Mouse (Mus musculus) neural tube, embryonic 11.5 days (tissue): ENCODE measurements around the gene Prap1. TPM values are rescaled to one million over a fixed set of nuclear protein-coding genes. Genes with fewer than 3 reads are reported as not detected.
A peak's percentile ranks its signal among the peaks of the same experiment; 100 is the strongest.

Experiments used
- ATAC-seq: fragments of 200-750 bp; cut with Nextera tagmentation; 2 replicates; pipeline ENCODE4 v1.8.0; 2017; ENCODE audit warnings: moderate number of reproducible peaks, mild to moderate bottlenecking, moderate TSS enrichment, moderate library complexity; ENCODE audit not compliant: insufficient read depth, low FRiP score, low TSS enrichment
- DNase-seq: peaks from one replicate; pipeline ENCODE4 v3.0.0-alpha.2; 2015; ENCODE audit warnings: low spot score
- H3K27ac ChIP-seq: fragments of 300-500 bp; sonication (generic); 2 replicates; pipeline ENCODE4 v1.5.1; 2014; ENCODE audit warnings: low read depth, mild to moderate bottlenecking, low read length
- H3K27me3 ChIP-seq: fragments of 300-500 bp; sonication (generic); 2 replicates; pipeline ENCODE4 v1.6.1; 2014; ENCODE audit warnings: mild to moderate bottlenecking, low read length, mixed read lengths; ENCODE audit not compliant: control insufficient read depth, insufficient read depth
- H3K36me3 ChIP-seq: fragments of 300-500 bp; sonication (generic); 2 replicates; pipeline ENCODE4 v1.6.1; 2014; ENCODE audit warnings: mild to moderate bottlenecking, low read length, moderate library complexity, mixed read lengths; ENCODE audit not compliant: control insufficient read depth, insufficient read depth
- H3K4me1 ChIP-seq: fragments of 300-500 bp; sonication (generic); 2 replicates; pipeline ENCODE4 v1.6.1; 2014; ENCODE audit warnings: low read length, mixed read lengths; ENCODE audit not compliant: control insufficient read depth, insufficient read depth
- H3K4me2 ChIP-seq: fragments of 300-500 bp; sonication (generic); 2 replicates; pipeline ENCODE4 v1.6.1; 2014; ENCODE audit warnings: low read depth, mild to moderate bottlenecking, moderate library complexity
- H3K4me3 ChIP-seq: fragments of 300-500 bp; sonication (generic); 2 replicates; pipeline ENCODE4 v1.5.1; 2014; ENCODE audit warnings: low read depth, low read length
- H3K9ac ChIP-seq: fragments of 300-500 bp; sonication (generic); 2 replicates; pipeline ENCODE4 v1.6.1; 2014; ENCODE audit warnings: mild to moderate bottlenecking, low read length
- H3K9me3 ChIP-seq: fragments of 300-500 bp; sonication (generic); 2 replicates; pipeline ENCODE4 v1.6.1; 2016; ENCODE audit warnings: low read length; ENCODE audit not compliant: control insufficient read depth
- WGBS: fragments of 180-500 bp; shearing (Covaris S2); extraction: QIAGEN DNeasy Blood & Tissue Kit; methylation state at CpG from one replicate; pipeline ENCODE4 v1.1.7; 2014; 5-methylcytosine and 5-hydroxymethylcytosine counted together
- polyA plus RNA-seq: library from polyadenylated mRNA; unstranded; fragments of >200 nt; fragmentation: Nextera tagmentation; extraction: Ambion mirVana; gene quantifications from 2 replicates; pipeline ENCODE4 v1.2.1, GENCODE M21; 2014

Gene Prap1
- polyA plus RNA-seq, 1 experiment from 2014 or later: not detected

DNA sequence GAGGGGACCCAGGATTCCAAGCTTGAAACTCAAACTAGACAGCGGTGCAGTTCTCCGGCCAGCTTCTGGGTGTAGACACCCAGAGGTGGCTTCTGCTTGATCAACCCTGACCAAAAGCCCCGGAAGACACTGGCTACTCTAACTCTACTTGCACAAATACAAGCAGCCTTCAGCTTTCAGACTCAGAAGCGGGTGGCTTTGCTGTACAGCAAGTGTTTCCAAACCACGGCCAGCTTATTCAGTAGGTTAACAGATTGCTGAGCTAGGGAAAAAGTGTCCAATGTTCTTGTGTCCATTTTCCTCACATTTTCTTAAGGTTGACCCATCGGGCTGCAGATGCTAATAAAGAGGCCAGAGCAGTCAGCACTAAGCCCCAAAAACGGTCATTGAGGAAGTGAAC, 34.7 kb upstream of the Prap1 start:
- no peak for ATAC-seq
- WGBS: 8% methylated on average over 7 of the region's 7 CpGs
- Histone ChIP-seq H3K4me3 (peak overlapping the region; percentile 34), H3K27ac (peak overlapping the region; percentile 98), H3K4me1 (peaks cover 46% of the 10 kb centered on the region), H3K36me3 (no peaks in the 10 kb centered on the region), H3K27me3 (0 out of 2 replicates have a peak, but pooled peaks cover 5% of the 10 kb centered on the region), H3K4me2 (peak overlapping the region; percentile 67), H3K9ac (peak overlapping the region; percentile 62), H3K9me3 (no peaks in the 10 kb centered on the region)
- DNase-seq: no peak

DNA sequence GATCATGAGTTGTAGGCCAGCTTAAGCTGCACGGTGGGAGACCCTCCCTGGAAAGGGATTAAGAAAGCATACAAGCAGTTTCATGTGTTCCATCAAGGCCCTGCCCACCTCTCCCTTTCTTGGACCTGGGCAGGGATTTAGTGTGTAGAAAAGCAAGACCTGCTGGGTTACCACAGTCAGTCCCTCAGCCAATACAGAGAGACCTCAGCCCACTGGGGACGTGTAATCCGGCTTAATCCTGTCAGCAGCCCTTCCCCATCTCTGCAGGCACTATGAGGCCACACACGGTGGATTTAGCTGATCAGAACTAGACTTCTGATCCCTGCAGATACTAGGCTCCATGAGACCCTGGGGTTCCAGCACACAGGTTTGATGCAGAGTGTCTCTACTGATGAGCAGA, 33.6 kb upstream of the Prap1 start:
- ATAC-seq (no peak), DNase-seq (no peak)
- Histone ChIP-seq H3K4me1 (peaks cover 46% of the 10 kb centered on the region), H3K4me3 (no peak overlapping the region), H3K9ac (no peak overlapping the region; the same call in 1 of the 2 replicates), H3K27ac (0 out of 2 replicates have a peak overlapping the region, but pooled peaks have one; percentile 39), H3K4me2 (peak overlapping the region; percentile 24), H3K36me3 (no peaks in the 10 kb centered on the region), H3K9me3 (no peaks in the 10 kb centered on the region), H3K27me3 (0 out of 2 replicates have a peak, but pooled peaks cover 5% of the 10 kb centered on the region)
- 16% methylated on average over 4 of the region's 4 CpGs for WGBS

DNA sequence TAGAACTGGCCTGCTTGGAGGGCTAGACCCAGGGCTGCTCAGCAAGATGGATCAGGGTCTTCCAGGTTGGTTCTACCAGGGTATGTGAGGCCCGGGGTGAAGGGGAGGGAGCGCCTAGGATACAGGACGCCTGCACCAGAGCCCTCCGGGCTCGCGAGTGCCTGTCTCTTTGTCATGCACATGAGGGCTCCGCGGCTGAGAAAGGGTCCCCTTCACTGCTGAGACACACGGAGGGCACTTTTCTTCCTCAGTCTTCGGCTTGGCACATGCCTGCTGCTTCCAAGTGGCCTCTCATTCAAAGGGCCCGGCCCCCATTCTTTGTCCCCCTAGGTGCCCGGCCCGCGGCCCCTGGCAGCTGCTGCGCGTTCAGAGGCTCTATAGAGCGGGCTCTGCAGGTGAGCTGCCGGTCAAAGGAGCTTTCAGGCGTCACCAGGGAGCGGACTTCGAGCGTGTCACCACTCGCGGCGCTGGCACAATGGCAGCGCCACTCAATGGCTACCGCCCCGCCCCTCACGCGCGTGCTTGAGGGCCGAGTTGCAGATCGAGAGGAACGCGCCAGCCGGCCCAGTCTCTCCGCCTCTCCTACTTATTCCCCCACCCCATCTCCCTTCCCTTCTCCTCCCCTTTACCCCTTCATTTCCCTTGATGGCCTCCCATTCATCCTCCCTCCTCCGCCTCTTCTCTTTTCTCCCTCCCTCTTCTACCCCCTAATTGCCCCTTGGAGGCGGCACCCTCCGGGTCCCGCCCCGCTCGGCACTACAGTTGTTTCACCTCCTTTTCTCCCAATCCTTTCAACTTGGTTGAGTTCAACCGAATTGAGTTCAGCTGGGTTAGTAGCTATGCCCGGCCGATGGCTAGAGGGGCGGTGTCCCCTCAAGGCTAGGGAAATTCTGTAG, 32.0 kb upstream of the Prap1 start:
- no peaks in the 10 kb centered on the region for H3K9me3 ChIP-seq
- H3K4me1 ChIP-seq: peaks cover 46% of the 10 kb centered on the region
- peak overlapping the region; percentile 68 for H3K4me2 ChIP-seq
- H3K27ac ChIP-seq: peak overlapping the region; percentile 77
- DNase-seq (peak; percentile 92), ATAC-seq (peak; percentile 65)
- H3K9ac ChIP-seq: peak overlapping the region; percentile 52
- H3K27me3 ChIP-seq: 0 out of 2 replicates have a peak, but pooled peaks cover 5% of the 10 kb centered on the region
- no peaks in the 10 kb centered on the region for H3K36me3 ChIP-seq
- peak overlapping the region; percentile 28 for H3K4me3 ChIP-seq
- WGBS: under 1% methylated on average over 47 of the region's 47 CpGs

DNA sequence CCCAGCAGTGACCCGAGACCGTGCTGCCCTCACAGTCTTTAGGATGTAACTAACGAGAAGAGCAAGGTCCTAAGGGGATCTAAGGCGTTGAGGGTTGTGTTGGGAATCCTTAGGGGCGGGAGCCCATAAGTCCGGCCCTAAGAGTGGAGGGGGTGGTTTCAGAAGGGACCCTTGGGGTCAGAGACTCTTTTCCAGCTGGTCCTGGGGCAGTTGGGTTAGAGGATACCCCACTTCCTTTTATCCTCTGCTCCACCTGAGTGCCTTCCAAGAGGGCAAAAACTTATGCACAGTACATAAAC, 31.4 kb upstream of the Prap1 start:
- H3K27ac ChIP-seq: peak overlapping the region; percentile 77
- H3K9ac ChIP-seq: peak overlapping the region; percentile 52; the same call in 1 of the 2 replicates
- ATAC-seq: no peak; the same call in 1 of the 2 replicates

DNA sequence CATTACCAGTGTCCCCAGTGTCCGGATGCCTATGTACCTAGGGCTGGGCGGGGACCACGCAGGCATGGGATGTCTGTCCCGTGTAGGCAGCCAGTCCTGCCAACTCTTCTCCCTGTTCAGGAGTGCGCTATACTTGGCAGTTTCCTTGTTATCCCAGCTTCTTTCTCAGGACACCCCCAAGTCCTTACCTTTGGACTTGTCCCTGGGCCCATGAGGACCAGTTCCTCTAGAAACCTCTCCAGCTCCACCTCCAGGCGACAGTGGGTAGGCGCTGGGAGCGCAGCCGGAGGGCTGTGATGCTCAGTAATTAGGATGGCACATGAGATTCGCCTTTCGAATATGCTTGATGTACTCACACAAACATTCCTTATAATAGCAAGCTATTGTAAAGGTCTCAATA, 30.9 kb upstream of the Prap1 start:
- 9% methylated on average over 11 of the region's 11 CpGs for WGBS
- Histone ChIP-seq H3K4me1 (peaks cover 40% of the 10 kb centered on the region), H3K4me3 (no peak overlapping the region), H3K9ac (no peak overlapping the region), H3K27ac (peak overlapping the region; percentile 77), H3K9me3 (no peaks in the 10 kb centered on the region), H3K4me2 (peak overlapping the region; percentile 19; the same call in 1 of the 2 replicates), H3K27me3 (0 out of 2 replicates have a peak, but pooled peaks cover 5% of the 10 kb centered on the region), H3K36me3 (no peaks in the 10 kb centered on the region)
- ATAC-seq: no peak
- peak; percentile 77 for DNase-seq

More for the DNA sequence above, 31.4 kb upstream of the Prap1 start:
- under 1% methylated on average over 6 of the region's 6 CpGs for WGBS
- Histone ChIP-seq H3K36me3 (no peaks in the 10 kb centered on the region), H3K4me3 (no peak overlapping the region; the same call in 1 of the 2 replicates), H3K4me2 (peak overlapping the region; percentile 68), H3K4me1 (peaks cover 45% of the 10 kb centered on the region), H3K9me3 (no peaks in the 10 kb centered on the region), H3K27me3 (0 out of 2 replicates have a peak, but pooled peaks cover 5% of the 10 kb centered on the region)
- no peak for DNase-seq

DNA sequence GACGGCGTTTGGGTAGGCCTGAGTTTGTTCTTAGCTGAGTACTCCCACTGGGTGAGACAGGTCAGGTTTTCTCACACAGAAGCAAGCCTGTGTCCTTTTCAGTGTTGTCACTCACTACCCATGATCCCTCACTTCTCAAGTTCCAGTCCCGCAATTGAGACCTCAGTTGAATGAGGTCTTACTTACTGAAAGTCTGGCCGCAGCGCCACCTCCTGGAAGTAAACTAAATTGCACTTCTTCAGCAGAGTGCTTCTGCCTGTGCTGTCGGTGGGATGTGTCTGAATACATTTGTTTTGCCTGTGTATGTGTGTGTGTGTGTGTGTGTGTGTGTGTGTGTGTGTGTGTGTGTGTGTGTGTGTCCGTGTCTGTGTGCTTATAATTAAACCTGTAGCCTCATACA, 30.1 kb upstream of the Prap1 start:
- 17% methylated on average over 7 of the region's 7 CpGs for WGBS
- Histone ChIP-seq H3K4me3 (no peak overlapping the region), H3K27me3 (0 out of 2 replicates have a peak, but pooled peaks cover 5% of the 10 kb centered on the region), H3K27ac (no peak overlapping the region), H3K9me3 (no peaks in the 10 kb centered on the region), H3K9ac (no peak overlapping the region), H3K4me2 (no peak overlapping the region), H3K36me3 (no peaks in the 10 kb centered on the region), H3K4me1 (peaks cover 37% of the 10 kb centered on the region)
- ATAC-seq (no peak), DNase-seq (peak; percentile 82)

DNA sequence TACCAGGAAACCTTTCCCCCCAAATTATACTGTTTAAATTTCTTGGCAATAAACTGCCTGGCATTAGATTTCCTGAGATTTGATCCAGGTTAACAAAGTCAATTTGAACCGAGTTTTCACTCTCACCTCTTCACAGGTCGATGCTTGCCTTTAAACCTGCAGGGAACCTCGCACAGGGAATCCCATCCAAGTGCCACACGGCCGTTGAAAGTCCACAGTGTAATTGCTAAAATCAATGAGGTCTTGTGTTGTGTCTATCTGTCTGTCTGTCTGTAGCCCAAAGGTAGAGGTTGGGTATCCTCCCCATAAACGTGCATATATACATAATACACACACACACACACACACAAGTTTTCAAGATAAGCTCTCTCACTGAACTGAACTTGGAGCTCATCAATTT, 25.8 kb upstream of the Prap1 start:
- no peaks in the 10 kb centered on the region for H3K36me3 ChIP-seq
- DNase-seq: no peak
- WGBS: 62% methylated on average over 6 of the region's 6 CpGs
- no peaks in the 10 kb centered on the region for H3K4me1 ChIP-seq
- no peaks in the 10 kb centered on the region for H3K9me3 ChIP-seq
- H3K4me3 ChIP-seq: no peak overlapping the region
- H3K4me2 ChIP-seq: no peak overlapping the region
- H3K27me3 ChIP-seq: no peaks in the 10 kb centered on the region
- H3K27ac ChIP-seq: no peak overlapping the region
- no peak for ATAC-seq
- no peak overlapping the region for H3K9ac ChIP-seq

DNA sequence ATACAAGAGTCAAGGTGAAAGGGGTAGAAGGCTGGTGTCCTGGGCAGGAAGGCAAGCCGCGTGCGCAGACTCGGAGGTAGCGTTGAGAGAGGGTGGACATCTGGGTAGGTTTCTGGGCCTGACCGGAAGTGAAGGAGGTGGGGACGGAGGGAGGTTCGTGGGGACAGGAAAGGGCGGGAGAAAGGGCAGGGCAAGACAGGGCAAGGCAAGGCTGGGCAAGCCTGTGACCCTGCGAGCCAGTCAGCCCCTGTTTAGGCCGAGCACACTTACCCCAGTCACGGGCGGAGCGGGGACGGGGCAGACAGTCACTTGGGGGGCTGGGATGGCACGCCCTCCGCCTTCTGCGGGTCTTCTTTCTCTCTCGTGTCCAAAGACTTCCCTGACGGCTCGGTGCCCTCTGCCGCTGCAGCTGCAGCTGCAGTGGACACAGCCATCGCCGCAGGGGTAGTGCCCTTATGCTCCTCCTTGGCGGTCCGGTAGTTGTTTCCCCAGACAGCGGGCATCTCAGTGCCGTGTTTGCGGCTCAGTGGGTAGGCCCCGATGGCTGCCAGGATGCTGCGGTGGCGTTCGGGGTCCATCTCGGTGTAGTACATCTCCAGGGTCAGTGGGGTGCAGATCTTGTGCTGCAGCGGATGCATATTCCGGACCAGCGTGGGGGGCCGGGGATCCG, 23.0 kb upstream of the Prap1 start:
- no peak for DNase-seq
- H3K9ac ChIP-seq: peak overlapping the region; percentile 19; the same call in 1 of the 2 replicates
- H3K4me2 ChIP-seq: peak overlapping the region; percentile 32
- no peaks in the 10 kb centered on the region for H3K36me3 ChIP-seq
- ATAC-seq: no peak
- no peaks in the 10 kb centered on the region for H3K4me1 ChIP-seq
- 0 out of 2 replicates have a peak overlapping the region, but pooled peaks have one; percentile 3 for H3K4me3 ChIP-seq
- no peak overlapping the region for H3K27ac ChIP-seq
- WGBS: 35% methylated on average over 36 of the region's 39 CpGs
- H3K9me3 ChIP-seq: no peaks in the 10 kb centered on the region
- H3K27me3 ChIP-seq: no peaks in the 10 kb centered on the region
